Mouse (Mus musculus): ENCODE results near the gene Capg.

DNA sequence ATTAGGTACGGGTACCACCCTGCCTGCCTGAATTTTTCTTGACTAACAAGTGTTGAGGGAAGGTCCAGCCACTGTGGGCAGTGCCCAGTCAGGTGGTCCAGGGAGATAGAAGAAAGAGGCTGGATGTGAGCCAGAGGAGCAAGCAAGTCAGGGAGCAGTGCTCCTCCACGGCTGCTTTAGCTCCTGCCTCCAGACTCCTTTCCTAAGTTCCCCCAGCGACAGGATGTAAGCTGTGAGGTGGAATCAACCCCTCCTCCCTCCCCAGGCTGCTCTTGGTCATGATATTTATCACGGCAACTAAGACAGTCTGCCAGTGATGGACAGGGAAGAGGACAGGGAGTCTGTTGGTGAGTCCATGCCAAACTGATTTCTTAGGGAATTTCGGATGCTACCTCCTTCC, 49.7 kb downstream of the Capg start:
- TF ChIP-seq CTCF (IDR thresholded peaks at IDR 0.05; ENCODE audit: borderline replicate concordance, control insufficient read depth, extremely low read depth, insufficient read depth, low read length, poor library complexity) (no peak), POLR2A (IDR thresholded peaks at IDR 0.05; ENCODE audit: control insufficient read depth, extremely low read depth, insufficient read depth, low read length, poor library complexity) (no peak)
